Mouse (Mus musculus) CH12.LX (cell line): ENCODE data around the gene Gm12166. TPM values are rescaled to one million over a fixed set of nuclear protein-coding genes. Genes with fewer than 3 reads are reported as not detected.

Experiments
- DNase-seq: peaks from one replicate; pipeline ENCODE4 v3.0.0-alpha.2; 2013; ENCODE audit errors: extremely low read depth
- H3K27ac ChIP-seq: 2 replicates; pipeline ENCODE4 v1.5.1; 2012; ENCODE audit warnings: low read depth, mild to moderate bottlenecking, control low read depth, moderate library complexity; ENCODE audit not compliant: insufficient read depth
- H3K27me3 ChIP-seq: replicated peaks from 2 replicates; pipeline ENCODE3; 2012; ENCODE audit warnings: inconsistent platforms
- H3K36me3 ChIP-seq, 2 experiments: replicated peaks in 1 of 2; 2 replicates each; pipeline versions ENCODE3 to v1.6.1; 2012; ENCODE audit warnings: inconsistent platforms in 1 of 2, low read length in 1 of 2, mild to moderate bottlenecking in 1 of 2, mixed read lengths in 1 of 2, moderate library complexity in 1 of 2; ENCODE audit not compliant: control insufficient read depth in 1 of 2, insufficient read depth in 1 of 2
- H3K4me1 ChIP-seq, 2 experiments: 2 replicates each; pipeline ENCODE4 v1.6.1; 2012; ENCODE audit warnings: inconsistent platforms in 1 of 2, moderate library complexity in 1 of 2; ENCODE audit not compliant: insufficient read depth in 2 of 2, control insufficient read depth in 1 of 2
- H3K4me2 ChIP-seq: 2 replicates; pipeline ENCODE4 v1.6.1; 2012; ENCODE audit warnings: low read depth, mild to moderate bottlenecking, control low read depth; ENCODE audit not compliant: poor library complexity, insufficient read depth, severe bottlenecking
- H3K4me3 ChIP-seq, 3 experiments: fragments of 150-350 bp in 1 of 3; sonication (generic) in 1 of 3; replicated peaks in 1 of 3; 2 replicates each; pipeline versions ENCODE3 to v1.5.1; 2011 to 2012; ENCODE audit warnings: low read depth in 2 of 3, low read length in 2 of 3, mild to moderate bottlenecking in 2 of 3, moderate library complexity in 2 of 3, control low read depth in 1 of 3, improper control_type of control experiment in 1 of 3, inconsistent platforms in 1 of 3, mixed read lengths in 1 of 3; ENCODE audit not compliant: poor library complexity in 1 of 3
- H3K79me2 ChIP-seq: replicated peaks from 2 replicates; pipeline ENCODE4 v1.6.1; 2012; ENCODE audit warnings: mild to moderate bottlenecking, moderate library complexity; ENCODE audit not compliant: control insufficient read depth, poor library complexity, insufficient read depth, severe bottlenecking; ENCODE audit errors: extremely low read depth
- H3K9ac ChIP-seq: 2 replicates; pipeline ENCODE4 v1.6.1; 2012; ENCODE audit warnings: low read depth, mild to moderate bottlenecking, control low read depth, moderate library complexity; ENCODE audit not compliant: insufficient read depth
- H3K9me3 ChIP-seq: replicated peaks from 2 replicates; pipeline ENCODE3; 2012; ENCODE audit warnings: low read length, inconsistent platforms, mixed read lengths
- CHD1 ChIP-seq: IDR thresholded peaks from 2 replicates; pipeline ENCODE4 v1.6.1; 2012; ENCODE audit warnings: low read depth, low read length, improper control_type of control experiment, inconsistent platforms
- E2F4 ChIP-seq: IDR thresholded peaks from 2 replicates; pipeline ENCODE4 v1.6.1; 2011; ENCODE audit warnings: low read depth, low read length, improper control_type of control experiment; ENCODE audit not compliant: insufficient replicate concordance
- GABPA ChIP-seq: IDR thresholded peaks from 2 replicates; pipeline ENCODE4 v1.6.1; 2012; ENCODE audit warnings: low read depth, low read length, improper control_type of control experiment, inconsistent platforms; ENCODE audit not compliant: insufficient replicate concordance
- JUND ChIP-seq: conservative IDR thresholded peaks from 2 replicates; pipeline ENCODE4 v1.6.1; 2011; ENCODE audit warnings: low read depth, low read length, improper control_type of control experiment
- MAFK ChIP-seq: IDR thresholded peaks from 2 replicates; pipeline ENCODE4 v1.6.1; 2011; ENCODE audit warnings: low read length, improper control_type of control experiment; ENCODE audit not compliant: insufficient replicate concordance
- MAZ ChIP-seq: IDR thresholded peaks from 2 replicates; pipeline ENCODE4 v1.6.1; 2012; ENCODE audit warnings: low read depth, mild to moderate bottlenecking, inconsistent platforms, low read length, improper control_type of control experiment, moderate library complexity
- MEF2A ChIP-seq: IDR thresholded peaks from 2 replicates; pipeline ENCODE4 v1.6.1; 2014; ENCODE audit warnings: low read depth, mild to moderate bottlenecking, inconsistent platforms, low read length, improper control_type of control experiment, borderline replicate concordance
- MXI1 ChIP-seq: IDR thresholded peaks from 2 replicates; pipeline ENCODE4 v1.6.1; 2011; ENCODE audit warnings: mild to moderate bottlenecking, low read depth, low read length, improper control_type of control experiment
- RCOR1 ChIP-seq: conservative IDR thresholded peaks from 2 replicates; pipeline ENCODE4 v1.6.1; 2012; ENCODE audit warnings: low read depth, mild to moderate bottlenecking, inconsistent platforms, low read length, improper control_type of control experiment
- SIN3A ChIP-seq: IDR thresholded peaks from 2 replicates; pipeline ENCODE4 v1.6.1; 2012; ENCODE audit warnings: low read length, improper control_type of control experiment, inconsistent platforms
- TCF12 ChIP-seq: IDR thresholded peaks from 2 replicates; pipeline ENCODE4 v1.6.1; 2014; ENCODE audit warnings: low read depth, mild to moderate bottlenecking, inconsistent platforms, low read length, improper control_type of control experiment
- USF2 ChIP-seq: conservative IDR thresholded peaks from 2 replicates; pipeline ENCODE4 v1.6.1; 2011; ENCODE audit warnings: low read depth, low read length, improper control_type of control experiment
- ZC3H11A ChIP-seq: IDR thresholded peaks from 2 replicates; pipeline ENCODE4 v1.6.1; 2012; ENCODE audit warnings: low read depth, mild to moderate bottlenecking, inconsistent platforms, low read length, improper control_type of control experiment
- ZKSCAN1 ChIP-seq: IDR thresholded peaks from 2 replicates; pipeline ENCODE4 v1.6.1; 2012; ENCODE audit warnings: low read depth, inconsistent platforms, low read length, improper control_type of control experiment, borderline replicate concordance
- ZNF384 ChIP-seq: IDR thresholded peaks from 2 replicates; pipeline ENCODE4 v1.6.1; 2012; ENCODE audit warnings: low read depth, low read length, improper control_type of control experiment, inconsistent platforms
- dilution Hi-C: fragments of 300-500 bp; cut with MboI; formaldehyde crosslinking; loops from 2 replicates; pipeline ENCODE4 v1.14.3; 2020; ENCODE audit warnings: low sequenced_read_pairs; ENCODE audit not compliant: extremely low pct_unique_long_range_greater_than_20kb, extremely low pct_ligation_motif_present
- in situ Hi-C: fragments of 300-500 bp; cut with MboI; formaldehyde crosslinking; loops from 3 replicates; pipeline ENCODE4 v1.14.3; 2019; ENCODE audit warnings: low sequenced_read_pairs, low pct_ligation_motif_present, low pct_unique_long_range_greater_than_20kb, mixed read lengths
- polyA plus RNA-seq: library from polyadenylated mRNA; unstranded; fragments of >175 nt; gene quantifications from 2 replicates; pipeline ENCODE4 v1.2.1, GENCODE M21; 2012; ENCODE audit warnings: low read depth; ENCODE audit not compliant: insufficient read length
- total RNA-seq, 2 experiments: library from RNA; depleted of rRNA; stranded (reverse); fragments of 300-350 nt in 1 of 2; fragments of >200 nt in 1 of 2; gene quantifications; 2 replicates each; pipeline ENCODE4 v1.2.3; 2012 to 2014

Gene Gm12166
- total and polyA plus RNA-seq, 3 experiments = 2.3 to 19.0 (median 2.9) TPM

DNA sequence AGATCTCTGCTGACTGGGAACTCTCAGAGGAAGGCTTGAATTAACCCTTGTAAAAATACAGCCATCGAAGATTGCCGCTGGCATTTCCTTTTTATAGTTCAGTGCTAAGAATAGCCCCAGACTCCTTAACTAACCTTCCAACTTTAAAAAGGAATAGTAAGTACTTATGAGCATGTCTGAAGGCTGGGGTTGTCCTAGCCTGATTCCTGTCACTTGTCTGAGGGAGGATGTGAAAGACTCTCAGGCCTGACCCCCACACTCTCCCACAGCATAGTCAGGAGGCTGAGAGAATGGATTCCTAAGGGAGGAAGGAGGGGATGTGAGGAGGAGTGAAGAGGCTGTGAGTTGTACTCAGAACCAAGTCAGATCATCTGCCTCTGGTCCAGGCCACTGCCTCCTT lies 22.6 kb downstream of the Gm12166 start:
- dilution Hi-C loops = no loop called here
- no peaks in the 10 kb centered on the region for H3K79me2 ChIP-seq
- H3K27me3 ChIP-seq = no peaks in the 10 kb centered on the region
- H3K4me1 ChIP-seq = peaks cover 0 to 15% of the 10 kb centered on the region in 2 experiments; a peak in 2 of 4 replicates
- no peaks in the 10 kb centered on the region for H3K36me3 ChIP-seq
- DNase-seq = no peak
- H3K4me3 ChIP-seq = no peak overlapping the region
- no peak overlapping the region for H3K27ac ChIP-seq
- TF ChIP-seq GABPA (no peak), USF2 (no peak), MEF2A (no peak), ZKSCAN1 (no peak), RCOR1 (no peak), TCF12 (no peak), ZNF384 (no peak), MAFK (no peak), ZC3H11A (no peak), E2F4 (no peak), SIN3A (no peak), JUND (no peak), CHD1 (no peak), MAZ (no peak)
- H3K9ac ChIP-seq = no peak overlapping the region
- H3K9me3 ChIP-seq = peaks cover 2% of the 10 kb centered on the region
- H3K4me2 ChIP-seq = no peak overlapping the region
- in situ Hi-C loops = no loop called here

DNA sequence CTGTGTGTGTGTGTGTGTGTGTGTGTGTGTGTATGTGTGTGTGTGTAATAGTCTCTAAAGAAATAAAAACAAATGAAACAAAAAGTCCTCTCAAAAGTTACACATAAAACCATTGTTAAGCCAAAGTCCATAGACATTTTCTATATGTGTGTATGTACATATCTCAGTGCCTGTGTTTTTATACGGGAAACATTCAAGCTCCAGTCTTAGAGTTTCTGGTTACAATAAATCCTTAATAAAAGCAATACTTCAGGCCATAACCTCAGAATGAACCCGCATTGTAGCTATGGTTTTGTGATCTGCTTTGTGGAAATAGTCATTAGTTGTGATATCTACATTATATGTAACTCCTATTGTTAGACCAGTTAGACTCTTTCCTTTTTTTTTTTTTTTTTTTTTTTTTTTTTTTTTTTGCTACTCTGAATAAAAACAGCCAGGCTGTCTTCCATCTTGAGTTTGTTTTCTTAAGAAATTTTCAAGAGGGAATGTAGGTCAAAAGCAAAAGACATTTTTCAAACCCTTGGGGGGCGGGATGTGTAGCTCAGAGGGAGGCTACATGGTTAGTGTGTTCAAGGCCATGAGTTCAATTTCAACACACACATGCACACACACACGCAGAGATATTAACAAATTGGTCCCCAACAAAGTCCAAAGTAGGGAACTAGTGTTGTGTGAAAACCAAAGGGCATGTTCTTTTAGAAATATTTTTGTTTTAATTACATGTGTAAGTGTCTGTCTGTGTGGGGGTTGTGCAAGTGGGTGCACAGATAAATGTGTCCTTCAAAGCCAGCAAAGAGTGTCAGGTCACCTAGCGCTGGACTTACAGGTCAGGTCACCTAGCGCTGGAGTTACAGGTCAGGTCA lies 23.9 kb downstream of the Gm12166 start:
- Histone ChIP-seq H3K4me3 (no peak overlapping the region), H3K9me3 (peaks cover 2% of the 10 kb centered on the region), H3K4me1 (peaks cover 0 to 9% of the 10 kb centered on the region in 2 experiments; a peak in 2 of 4 replicates), H3K27ac (no peak overlapping the region), H3K4me2 (no peak overlapping the region), H3K27me3 (no peaks in the 10 kb centered on the region), H3K79me2 (no peaks in the 10 kb centered on the region), H3K36me3 (no peaks in the 10 kb centered on the region), H3K9ac (no peak overlapping the region)
- DNase-seq = no peak
- TF ChIP-seq GABPA = no peak
- peak; percentile 58; the same call in 1 of the 2 replicates for TF ChIP-seq ZNF384
- TF ChIP-seq MXI1 = no peak
- dilution Hi-C loops = no loop called here
- in situ Hi-C loops = no loop called here
